Comparison of ENCODE assay signal across 9 mouse cellular contexts in the genomic region with DNA sequence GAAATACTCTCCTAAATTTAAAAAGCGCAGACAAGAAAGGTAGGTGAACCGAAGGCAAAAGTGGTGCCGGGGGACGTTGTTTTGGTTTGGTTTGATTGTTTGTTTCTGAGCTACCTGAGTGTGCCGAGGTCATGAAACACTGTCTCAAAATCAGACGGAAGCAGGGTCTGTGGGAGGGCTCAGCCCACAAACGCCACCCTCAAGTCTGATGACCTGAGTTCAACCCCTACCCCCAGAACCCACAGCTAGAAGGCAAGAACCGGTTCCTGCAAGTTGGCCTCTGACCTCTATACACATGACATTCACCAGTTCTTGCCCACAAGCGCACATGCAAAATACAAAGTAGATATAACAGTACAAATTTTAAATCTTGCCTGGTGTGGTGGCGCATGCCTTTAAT. TPM values are rescaled to one million over a fixed set of nuclear protein-coding genes. Genes with fewer than 3 reads are reported as not detected.
DNase-seq lines count a peak whose midpoint lies in the region; ATAC-seq and TF ChIP-seq lines count a peak whose summit lies in the region.
"Had no signal": no experiment of that assay in that cellular context is flagged by ENCODE, and none has a peak within 500 bp of the region (broad histone marks: within the 10 kb centered on the region; RNA-seq: fewer than 3 reads in every experiment).

No protein-coding gene starts in this region.

- no peaks in the 10 kb centered on the region for H3K27me3 ChIP-seq in embryonic facial prominence, embryonic 13.5 days
- H3K27me3 ChIP-seq in embryonic facial prominence, embryonic 10.5 days (replicated peaks; ENCODE audit: low read depth, poor library complexity, severe bottlenecking), result no peaks in the 10 kb centered on the region
- no peaks in the 10 kb centered on the region for H3K27me3 ChIP-seq in kidney, embryonic 16.5 days (ENCODE audit: insufficient read depth, low read length)
- no peaks in the 10 kb centered on the region for H3K27me3 ChIP-seq in testis, adult 2 months (ENCODE audit: control insufficient read depth, insufficient read depth, low read length)
- H3K27me3 ChIP-seq: embryonic facial prominence, embryonic 12.5 days had no signal

- H3K4me3 ChIP-seq in embryonic facial prominence, embryonic 13.5 days, result no peak overlapping the region
- H3K4me3 ChIP-seq in embryonic facial prominence, embryonic 10.5 days, result no peak overlapping the region
- no peak overlapping the region for H3K4me3 ChIP-seq in kidney, embryonic 16.5 days (ENCODE audit: low read length)
- peak overlapping the region; percentile 12 for H3K4me3 ChIP-seq in testis, adult 2 months (ENCODE audit: control insufficient read depth, low read depth, low read length)
- H3K4me3 ChIP-seq: embryonic facial prominence, embryonic 12.5 days had no signal

- H3K27ac ChIP-seq in embryonic facial prominence, embryonic 13.5 days, result no peak overlapping the region
- no peak overlapping the region for H3K27ac ChIP-seq in embryonic facial prominence, embryonic 10.5 days (replicated peaks)
- no peak overlapping the region for H3K27ac ChIP-seq in kidney, embryonic 16.5 days (ENCODE audit: low read length)
- H3K27ac ChIP-seq in testis, adult 2 months (ENCODE audit: control insufficient read depth, insufficient read depth, low read depth, low read length), result peak overlapping the region; percentile 19; the same call in 1 of the 2 replicates
- H3K27ac ChIP-seq: embryonic facial prominence, embryonic 12.5 days had no signal

- H3K36me3 ChIP-seq in embryonic facial prominence, embryonic 13.5 days, result no peaks in the 10 kb centered on the region
- no peaks in the 10 kb centered on the region for H3K36me3 ChIP-seq in embryonic facial prominence, embryonic 10.5 days (replicated peaks)
- no peaks in the 10 kb centered on the region for H3K36me3 ChIP-seq in kidney, embryonic 16.5 days (ENCODE audit: insufficient read depth, low read length)
- H3K36me3 ChIP-seq in testis, adult 2 months (ENCODE audit: control insufficient read depth, insufficient read depth, low read length), result no peaks in the 10 kb centered on the region
- H3K36me3 ChIP-seq: embryonic facial prominence, embryonic 12.5 days had no signal

- ATAC-seq in embryonic facial prominence, embryonic 13.5 days (ENCODE audit: insufficient number of reproducible peaks, insufficient read depth, low FRiP score, low TSS enrichment, low read depth), result no peak
- no peak for ATAC-seq in kidney, embryonic 16.5 days (ENCODE audit: low FRiP score, low TSS enrichment)

- no peak for TF ChIP-seq POLR2A in testis, adult 2 months (IDR thresholded peaks at IDR 0.05; ENCODE audit: control insufficient read depth, low read depth, low read length)

- no peak for DNase-seq in embryonic facial prominence, embryonic 10.5 days (ENCODE audit: low spot score)
- no peak for DNase-seq in kidney, adult 9 months
- DNase-seq in testis, postnatal 10 days (ENCODE audit: low spot score), result no peak
- peak; percentile 43 for DNase-seq in testis, postnatal 14 days (ENCODE audit: low spot score)
- DNase-seq in cerebellum, adult 11-12 months, result no peak

- H3K4me1 ChIP-seq in embryonic facial prominence, embryonic 13.5 days, result 0 out of 2 replicates have a peak, but pooled peaks cover 6% of the 10 kb centered on the region
- peaks cover 20% of the 10 kb centered on the region for H3K4me1 ChIP-seq in embryonic facial prominence, embryonic 10.5 days
- H3K4me1 ChIP-seq in kidney, embryonic 16.5 days (ENCODE audit: insufficient read depth, low read length), result no peaks in the 10 kb centered on the region; the same call in 1 of the 2 replicates
- peaks cover 4% of the 10 kb centered on the region for H3K4me1 ChIP-seq in testis, adult 2 months (ENCODE audit: control insufficient read depth, insufficient read depth, low read length)

- TF ChIP-seq CTCF in testis, adult 2 months (IDR thresholded peaks at IDR 0.05; ENCODE audit: control insufficient read depth, insufficient read depth, insufficient replicate concordance, low read depth, low read length), result no peak

- peak overlapping the region; percentile 40 for H3K4me2 ChIP-seq in embryonic facial prominence, embryonic 13.5 days
- 0 out of 2 replicates have a peak overlapping the region, but pooled peaks have one; percentile 17 for H3K4me2 ChIP-seq in kidney, embryonic 16.5 days (replicated peaks; ENCODE audit: low read depth, low read length)
- H3K4me2 ChIP-seq: embryonic facial prominence, embryonic 12.5 days had no signal

- no peak overlapping the region for H3K9ac ChIP-seq in embryonic facial prominence, embryonic 13.5 days
- no peak overlapping the region for H3K9ac ChIP-seq in kidney, embryonic 16.5 days (replicated peaks; ENCODE audit: low read length)
- H3K9ac ChIP-seq: embryonic facial prominence, embryonic 12.5 days had no signal

- no peaks in the 10 kb centered on the region for H3K9me3 ChIP-seq in embryonic facial prominence, embryonic 13.5 days
- H3K9me3 ChIP-seq in embryonic facial prominence, embryonic 10.5 days, result no peaks in the 10 kb centered on the region
- H3K9me3 ChIP-seq in kidney, embryonic 16.5 days (ENCODE audit: low read length), result no peaks in the 10 kb centered on the region
- H3K9me3 ChIP-seq: embryonic facial prominence, embryonic 12.5 days had no signal

- 77% methylated on average over 10 of the region's 10 CpGs for WGBS in embryonic facial prominence, embryonic 13.5 days
- 78% methylated on average over 10 of the region's 10 CpGs for WGBS in embryonic facial prominence, embryonic 10.5 days
- 67% methylated on average over 10 of the region's 10 CpGs for WGBS in kidney, embryonic 16.5 days

RNA-seq across cellular contexts. Expression of a gene that starts 43.0 kb away (rescaled TPM):
- polyA plus RNA-seq in embryonic facial prominence, embryonic 13.5 days (2015; fragmentation: Nextera tagmentation; extraction: Ambion mirVana), result 62.3 and 66.7 TPM in 2 replicates
- polyA plus RNA-seq in embryonic facial prominence, embryonic 10.5 days (2016; fragmentation: Nextera tagmentation; extraction: Ambion mirVana), result 47.6 and 51.8 TPM in 2 replicates
- 59.0 and 60.1 TPM in 2 replicates for polyA plus RNA-seq in kidney, embryonic 16.5 days (2015; fragmentation: Nextera tagmentation; extraction: Ambion mirVana)
- 4.6 and 5.4 TPM in 2 replicates for polyA plus RNA-seq in testis, adult 2 months (2012; rRNA removed)
